Mouse (Mus musculus): Measurements from ENCODE around the gene Gm3776. TPM values are rescaled to one million over a fixed set of nuclear protein-coding genes. Genes with fewer than 3 reads are reported as not detected.
"Not testable (repeated sequence)": the region's sequence is repeated elsewhere in the genome, so short reads cannot be mapped to it uniquely, and the experiment has no call there.

Gene Gm3776
- polyA plus RNA-seq, 1 experiment = not detected

DNA sequence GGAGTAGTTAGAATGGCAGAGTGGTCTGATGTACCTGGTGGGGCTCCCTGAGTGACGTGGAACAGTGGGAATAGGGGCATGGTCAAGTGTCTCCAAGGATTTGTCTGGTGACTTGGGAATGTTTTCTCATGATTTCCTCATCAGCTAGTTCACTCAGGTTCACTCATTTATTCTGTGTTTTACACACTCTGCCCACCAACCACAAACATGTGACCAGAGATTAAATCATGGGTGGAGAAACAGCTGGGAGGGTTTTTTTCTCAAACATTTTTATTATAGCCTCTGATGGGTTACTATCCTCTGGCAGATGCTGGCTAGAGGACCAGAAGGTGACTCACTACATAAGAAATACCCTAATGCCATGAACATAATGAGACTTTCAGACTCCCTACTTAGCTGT is 41.3 kb downstream of the Gm3776 start:
- TF ChIP-seq CTCF (IDR thresholded peaks at IDR 0.05; ENCODE audit: control insufficient read depth, insufficient read depth, insufficient replicate concordance, low read depth, low read length) (no peak), POLR2A (IDR thresholded peaks at IDR 0.05; ENCODE audit: control insufficient read depth, low read depth, low read length) (no peak)
- H3K4me3 ChIP-seq (ENCODE audit: control insufficient read depth, low read depth, low read length) = no peak overlapping the region
- no peaks in the 10 kb centered on the region for H3K27me3 ChIP-seq (ENCODE audit: control insufficient read depth, insufficient read depth, low read length)
- H3K36me3 ChIP-seq (ENCODE audit: control insufficient read depth, insufficient read depth, low read length) = no peaks in the 10 kb centered on the region
- H3K4me1 ChIP-seq (ENCODE audit: control insufficient read depth, insufficient read depth, low read length) = no peaks in the 10 kb centered on the region
- no peak overlapping the region for H3K27ac ChIP-seq (ENCODE audit: control insufficient read depth, insufficient read depth, low read depth, low read length)

DNA sequence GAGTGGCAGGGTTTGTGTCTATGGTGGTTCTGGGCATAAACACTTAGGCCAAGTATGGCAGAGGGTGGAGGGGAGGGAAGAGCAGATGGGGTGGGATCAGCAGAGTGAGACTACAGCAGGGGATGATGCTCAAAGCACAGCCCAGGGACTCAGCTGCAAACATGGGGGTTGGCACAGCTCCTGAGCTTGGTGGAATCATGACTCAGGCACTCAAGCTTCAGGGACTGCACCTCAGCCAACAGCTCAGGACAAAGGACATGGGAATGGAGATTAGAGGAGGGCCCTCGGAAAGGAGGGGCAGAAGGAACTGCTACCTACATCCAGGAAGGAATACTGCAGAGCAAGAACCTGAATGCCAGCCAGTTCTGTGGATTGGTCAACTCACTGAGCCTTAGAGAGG is 42.2 kb downstream of the Gm3776 start:
- H3K27ac ChIP-seq (ENCODE audit: control insufficient read depth, insufficient read depth, low read depth, low read length); H3K4me1 ChIP-seq (ENCODE audit: control insufficient read depth, insufficient read depth, low read length); H3K36me3 ChIP-seq (ENCODE audit: control insufficient read depth, insufficient read depth, low read length); H3K27me3 ChIP-seq (ENCODE audit: control insufficient read depth, insufficient read depth, low read length); H3K4me3 ChIP-seq (ENCODE audit: control insufficient read depth, low read depth, low read length): not testable (repeated sequence)

- not testable (repeated sequence) for H3K27ac ChIP-seq (ENCODE audit: control insufficient read depth, insufficient read depth, low read depth, low read length); H3K27me3 ChIP-seq (ENCODE audit: control insufficient read depth, insufficient read depth, low read length); H3K4me3 ChIP-seq (ENCODE audit: control insufficient read depth, low read depth, low read length); H3K36me3 ChIP-seq (ENCODE audit: control insufficient read depth, insufficient read depth, low read length); H3K4me1 ChIP-seq (ENCODE audit: control insufficient read depth, insufficient read depth, low read length)
These were observed 51.2 kb downstream of the Gm3776 start for GRCm38 (mm10) chr9:78308122-78308521.

- H3K27ac ChIP-seq (ENCODE audit: control insufficient read depth, insufficient read depth, low read depth, low read length) = no peak within 1 kb of the TSS
- no peak within 1 kb of the TSS for H3K4me3 ChIP-seq (ENCODE audit: control insufficient read depth, low read depth, low read length)
- H3K4me1 ChIP-seq (ENCODE audit: control insufficient read depth, insufficient read depth, low read length) = no peaks in the 10 kb centered on the region
- H3K27me3 ChIP-seq (ENCODE audit: control insufficient read depth, insufficient read depth, low read length) = no peaks in the 10 kb centered on the region
- TF ChIP-seq CTCF (IDR thresholded peaks at IDR 0.05; ENCODE audit: control insufficient read depth, insufficient read depth, insufficient replicate concordance, low read depth, low read length) (no peak), POLR2A (IDR thresholded peaks at IDR 0.05; ENCODE audit: control insufficient read depth, low read depth, low read length) (no peak)
- H3K36me3 ChIP-seq (ENCODE audit: control insufficient read depth, insufficient read depth, low read length) = no peaks in the 10 kb centered on the region
These were observed 57.8 kb downstream of the Gm3776 start, which contains the start of gene Omt2a for GRCm38 (mm10) chr9:78314696-78315095. Omt2a (minus strand) TSS chr9:78314796.

Other genes starting within 250 kb of the Gm3776 start
- not detected in 2 replicates for gene Gcm1, start 205.2 kb upstream of the Gm3776 start, polyA plus RNA-seq (2012; rRNA removed)
- gene Fbxo9, start 148.1 kb upstream of the Gm3776 start, polyA plus RNA-seq (2012; rRNA removed) = 46.1 and 48.8 TPM in 2 replicates
- gene Ick, start 147.9 kb upstream of the Gm3776 start, polyA plus RNA-seq (2012; rRNA removed) = 8.4 and 10.2 TPM in 2 replicates
- gene Gsta4, start 74.4 kb upstream of the Gm3776 start, polyA plus RNA-seq (2012; rRNA removed) = 29.3 and 38.7 TPM in 2 replicates
- gene Gsta1, start 26.5 kb upstream of the Gm3776 start, polyA plus RNA-seq (2012; rRNA removed) = 0.18 TPM in 1 of 2 replicates, not detected in the other
- gene Gm10639, start 32.8 kb downstream of the Gm3776 start, polyA plus RNA-seq (2012; rRNA removed) = not detected in 2 replicates
- not detected in 2 replicates for gene Omt2a, start 57.7 kb downstream of the Gm3776 start, polyA plus RNA-seq (2012; rRNA removed)
- not detected in 2 replicates for gene Omt2b, start 70.5 kb downstream of the Gm3776 start, polyA plus RNA-seq (2012; rRNA removed)
- gene Gsta2, start 98.7 kb downstream of the Gm3776 start, polyA plus RNA-seq (2012; rRNA removed) = 8.7 and 12.8 TPM in 2 replicates
- 0.47 and 1.2 TPM in 2 replicates for gene Dppa5a, start 111.0 kb downstream of the Gm3776 start, polyA plus RNA-seq (2012; rRNA removed)
- not detected in 2 replicates for gene Ooep, start 121.6 kb downstream of the Gm3776 start, polyA plus RNA-seq (2012; rRNA removed)
- 3.0 and 4.0 TPM in 2 replicates for gene Ddx43, start 138.6 kb downstream of the Gm3776 start, polyA plus RNA-seq (2012; rRNA removed)
- gene Cgas, start 186.1 kb downstream of the Gm3776 start, polyA plus RNA-seq (2012; rRNA removed) = 0.09 and 0.10 TPM in 2 replicates
- 11.5 and 12.3 TPM in 2 replicates for gene Mto1, start 191.1 kb downstream of the Gm3776 start, polyA plus RNA-seq (2012; rRNA removed)
- gene Gm17324, start 191.7 kb downstream of the Gm3776 start, polyA plus RNA-seq (2012; rRNA removed) = 3.4 and 3.7 TPM in 2 replicates
- 2,003 and 2,102 TPM in 2 replicates for gene Eef1a1, start 232.0 kb downstream of the Gm3776 start, polyA plus RNA-seq (2012; rRNA removed)

Data from testis, adult 2 months (tissue).